Mouse (Mus musculus): ENCODE results near the gene Plekhg2. TPM values are rescaled to one million over a fixed set of nuclear protein-coding genes. Genes with fewer than 3 reads are reported as not detected.

Plekhg2 gene
- polyA plus RNA-seq, 1 experiment, result 37.5 TPM

GRCm38 (mm10) chr7:28309737-28310136, 62.7 kb downstream of the Plekhg2 start:
- peaks cover 4% of the 10 kb centered on the region; the same call in 1 of the 2 replicates for H3K4me1 ChIP-seq (ENCODE audit: control insufficient read depth, insufficient read depth, low read length)
- no peak for DNase-seq
- WGBS, result 64% methylated on average over 9 of the region's 9 CpGs
- H3K4me3 ChIP-seq (replicated peaks; ENCODE audit: extremely low read depth, low read depth, low read length), result no peak overlapping the region
- no peak for TF ChIP-seq CTCF (IDR thresholded peaks at IDR 0.05; ENCODE audit: insufficient read depth, low read length)

Other genes with a start within 250 kb of the Plekhg2 start
- gene 9530053A07Rik, start 243.1 kb downstream of the Plekhg2 start, polyA plus RNA-seq (2012; rRNA removed), result 0.45 and 0.63 TPM in 2 replicates
- 32.4 and 40.9 TPM in 2 replicates for gene Fbl, start 202.9 kb downstream of the Plekhg2 start, polyA plus RNA-seq (2012; rRNA removed)
- 50.1 and 53.7 TPM in 2 replicates for gene Dyrk1b, start 193.1 kb downstream of the Plekhg2 start, polyA plus RNA-seq (2012; rRNA removed)
- gene Eid2, start 104.7 kb downstream of the Plekhg2 start, polyA plus RNA-seq (2012; rRNA removed), result 5.2 and 8.1 TPM in 2 replicates
- 11.9 and 15.6 TPM in 2 replicates for gene Eid2b, start 94.9 kb downstream of the Plekhg2 start, polyA plus RNA-seq (2012; rRNA removed)
- gene Selenov, start 81.4 kb downstream of the Plekhg2 start, polyA plus RNA-seq (2012; rRNA removed), result not detected in 2 replicates
- gene Dll3, start 70.4 kb downstream of the Plekhg2 start, polyA plus RNA-seq (2012; rRNA removed), result 0.12 and 0.20 TPM in 2 replicates
- gene Timm50, start 60.5 kb downstream of the Plekhg2 start, polyA plus RNA-seq (2012; rRNA removed), result 38.8 and 44.4 TPM in 2 replicates
- 98.7 and 109 TPM in 2 replicates for gene Supt5, start 33.9 kb downstream of the Plekhg2 start, polyA plus RNA-seq (2012; rRNA removed)
- 529 and 774 TPM in 2 replicates for gene Rps16, start 21.9 kb downstream of the Plekhg2 start, polyA plus RNA-seq (2012; rRNA removed)
- gene Zfp36, start 7.7 kb upstream of the Plekhg2 start, polyA plus RNA-seq (2012; rRNA removed), result 83.3 and 136 TPM in 2 replicates
- gene Med29, start 20.1 kb upstream of the Plekhg2 start, polyA plus RNA-seq (2012; rRNA removed), result 37.3 and 39.2 TPM in 2 replicates
- 81.5 and 103 TPM in 2 replicates for gene Paf1, start 20.4 kb upstream of the Plekhg2 start, polyA plus RNA-seq (2012; rRNA removed)
- gene Gmfg, start 64.8 kb upstream of the Plekhg2 start, polyA plus RNA-seq (2012; rRNA removed), result 24.2 and 24.3 TPM in 2 replicates
- gene Lrfn1, start 79.4 kb upstream of the Plekhg2 start, polyA plus RNA-seq (2012; rRNA removed), result 5.5 and 7.0 TPM in 2 replicates
- not detected in 2 replicates for gene Ifnl2, start 137.9 kb upstream of the Plekhg2 start, polyA plus RNA-seq (2012; rRNA removed)
- not detected in 2 replicates for gene Ifnl3, start 150.2 kb upstream of the Plekhg2 start, polyA plus RNA-seq (2012; rRNA removed)
- gene Sycn, start 168.3 kb upstream of the Plekhg2 start, polyA plus RNA-seq (2012; rRNA removed), result 27.0 TPM in 1 of 2 replicates, not detected in the other
- 0.53 and 27.0 TPM in 2 replicates for gene Nccrp1, start 174.7 kb upstream of the Plekhg2 start, polyA plus RNA-seq (2012; rRNA removed)
- gene Samd4b, start 225.5 kb upstream of the Plekhg2 start, polyA plus RNA-seq (2012; rRNA removed), result 93.9 and 112 TPM in 2 replicates
- 66.7 and 76.0 TPM in 2 replicates for gene Pak4, start 225.6 kb upstream of the Plekhg2 start, polyA plus RNA-seq (2012; rRNA removed)